Mouse (Mus musculus) stomach, postnatal 0 days (tissue): ENCODE measurements around the gene Vezt.

Experiments
- CTCF ChIP-seq: IDR thresholded peaks from 2 replicates; pipeline ENCODE4 v1.5.1; 2016; ENCODE audit warnings: antibody characterized with exemption, low read depth, mild to moderate bottlenecking, moderate library complexity
- EP300 ChIP-seq: optimal IDR thresholded peaks from 2 replicates; pipeline ENCODE3; 2016; ENCODE audit warnings: antibody characterized with exemption

GRCm38 (mm10) chr10:93908540-93908939, 127.1 kb downstream of the Vezt start:
- TF ChIP-seq CTCF (no peak), EP300 (no peak)
